Mouse (Mus musculus) lung, postnatal 0 days (tissue): ENCODE results near the gene Pbx1.

Source experiments
- CTCF ChIP-seq: IDR thresholded peaks from 2 replicates; pipeline ENCODE4 v1.5.1; 2016; ENCODE audit warnings: antibody characterized with exemption, mild to moderate bottlenecking
- EP300 ChIP-seq: IDR thresholded peaks from 2 replicates; pipeline ENCODE4 v1.6.1; 2016; ENCODE audit warnings: antibody characterized with exemption, mild to moderate bottlenecking, control low read depth

- TF ChIP-seq CTCF, result no peak
- no peak for TF ChIP-seq EP300
Observed at GRCm38 (mm10) chr1:168410054-168410453, 22.0 kb downstream of the Pbx1 start.
